Mouse (Mus musculus) intestine, embryonic 14.5 days (tissue): ENCODE results near the gene Furin. TPM values are rescaled to one million over a fixed set of nuclear protein-coding genes. Genes with fewer than 3 reads are reported as not detected.

Source experiments
- ATAC-seq: fragments of 200-750 bp; cut with Nextera tagmentation; replicated peaks from 2 replicates; pipeline ENCODE4 v1.8.0; 2017; ENCODE audit warnings: low read depth, moderate number of reproducible peaks, moderate TSS enrichment, moderate library complexity; ENCODE audit not compliant: low FRiP score, low TSS enrichment
- DNase-seq: peaks from one replicate; pipeline ENCODE4 v3.0.0-alpha.2; 2018; ENCODE audit warnings: low spot score
- H3K27ac ChIP-seq: fragments of 300-500 bp; sonication (generic); 2 replicates; pipeline ENCODE4 v1.5.1; 2014; ENCODE audit warnings: low read depth, mild to moderate bottlenecking, control low read depth
- H3K27me3 ChIP-seq: fragments of 300-500 bp; sonication (generic); replicated peaks from 2 replicates; pipeline ENCODE4 v1.6.1; 2014; ENCODE audit warnings: low read length, control low read depth; ENCODE audit not compliant: control insufficient read depth, insufficient read depth
- H3K36me3 ChIP-seq: fragments of 300-500 bp; sonication (generic); 2 replicates; pipeline ENCODE4 v1.6.1; 2014; ENCODE audit warnings: low read length, control low read depth; ENCODE audit not compliant: control insufficient read depth, insufficient read depth
- H3K4me1 ChIP-seq: fragments of 300-500 bp; sonication (generic); replicated peaks from 2 replicates; pipeline ENCODE4 v1.6.1; 2014; ENCODE audit warnings: low read length, control low read depth, mixed read lengths; ENCODE audit not compliant: control insufficient read depth, insufficient read depth
- H3K4me2 ChIP-seq: fragments of 300-500 bp; sonication (generic); 2 replicates; pipeline ENCODE4 v1.6.1; 2014; ENCODE audit warnings: low read length
- H3K4me3 ChIP-seq: fragments of 300-500 bp; sonication (generic); 2 replicates; pipeline ENCODE4 v1.5.1; 2014; ENCODE audit warnings: low read depth, low read length, control low read depth, mixed read lengths
- H3K9ac ChIP-seq: fragments of 300-500 bp; sonication (generic); 2 replicates; pipeline ENCODE4 v1.6.1; 2014; ENCODE audit warnings: mild to moderate bottlenecking, low read length
- H3K9me3 ChIP-seq: fragments of 300-500 bp; sonication (generic); 2 replicates; pipeline ENCODE4 v1.6.1; 2016; ENCODE audit warnings: low read length, control low read depth; ENCODE audit not compliant: control insufficient read depth
- WGBS: fragments of 180-500 bp; shearing (Covaris S2); extraction: QIAGEN DNeasy Blood & Tissue Kit; methylation state at CpG from one replicate; pipeline ENCODE4 v1.1.7; 2014; 5-methylcytosine and 5-hydroxymethylcytosine counted together
- polyA plus RNA-seq: library from polyadenylated mRNA; unstranded; fragments of >200 nt; fragmentation: Nextera tagmentation; extraction: Ambion mirVana; gene quantifications from 2 replicates; pipeline ENCODE4 v1.2.1, GENCODE M21; 2014

The Furin gene
- polyA plus RNA-seq, 1 experiment from 2014 or later, result 10.3 TPM

DNA sequence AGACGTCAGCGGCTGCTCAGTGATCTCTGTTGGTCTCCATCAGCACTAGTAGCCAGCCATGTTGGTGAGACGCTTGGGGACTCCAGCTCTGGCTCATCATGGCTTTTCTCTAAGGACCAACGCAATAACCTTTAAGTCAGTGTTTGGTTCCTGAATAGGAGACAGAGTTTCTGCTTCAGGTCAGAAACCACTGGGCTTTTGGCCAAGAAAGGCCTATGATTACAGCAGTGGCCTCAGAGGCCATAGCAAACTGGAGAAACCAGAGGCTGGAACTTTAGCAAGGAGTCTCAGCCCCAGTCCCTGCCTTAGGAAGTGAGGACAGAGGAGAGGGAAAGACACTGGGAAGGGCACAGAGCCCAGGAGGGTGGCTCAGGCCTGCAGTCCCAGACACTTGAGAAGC is 15.3 kb upstream of the Furin start:
- Histone ChIP-seq H3K9me3 (no peaks in the 10 kb centered on the region), H3K9ac (no peak overlapping the region), H3K4me1 (peaks cover 5% of the 10 kb centered on the region), H3K4me2 (no peak overlapping the region), H3K36me3 (no peaks in the 10 kb centered on the region), H3K27me3 (no peaks in the 10 kb centered on the region), H3K27ac (no peak overlapping the region), H3K4me3 (no peak overlapping the region)
- DNase-seq, result no peak
- no peak for ATAC-seq
- WGBS, result 87% methylated on average over 4 of the region's 4 CpGs

DNA sequence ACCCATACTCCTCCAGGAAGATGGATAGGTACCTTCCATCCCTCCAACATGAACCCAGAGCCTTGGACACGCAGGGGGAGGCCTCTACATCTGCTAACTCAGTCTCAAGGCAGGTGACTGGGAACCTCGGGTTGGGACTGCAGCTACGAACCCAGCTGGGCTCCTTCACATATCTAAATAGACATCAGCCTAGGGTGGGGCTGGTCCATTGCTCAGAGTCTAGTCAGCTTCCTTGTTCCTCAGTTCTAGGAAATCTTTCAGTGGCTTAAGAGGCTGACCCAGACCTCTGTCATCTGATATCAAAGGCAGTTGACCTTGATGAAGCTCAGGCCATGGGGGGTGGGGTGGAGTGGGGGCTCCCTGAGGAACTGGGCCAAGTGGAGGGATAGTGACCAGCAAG is 14.0 kb upstream of the Furin start:
- WGBS, result 48% methylated on average over 3 of the region's 3 CpGs
- ATAC-seq (no peak), DNase-seq (no peak)
- no peak overlapping the region for H3K4me3 ChIP-seq
- H3K4me2 ChIP-seq, result no peak overlapping the region
- no peak overlapping the region for H3K27ac ChIP-seq
- no peaks in the 10 kb centered on the region for H3K36me3 ChIP-seq
- no peaks in the 10 kb centered on the region for H3K27me3 ChIP-seq
- peaks cover 5% of the 10 kb centered on the region for H3K4me1 ChIP-seq
- no peak overlapping the region for H3K9ac ChIP-seq
- no peaks in the 10 kb centered on the region for H3K9me3 ChIP-seq

DNA sequence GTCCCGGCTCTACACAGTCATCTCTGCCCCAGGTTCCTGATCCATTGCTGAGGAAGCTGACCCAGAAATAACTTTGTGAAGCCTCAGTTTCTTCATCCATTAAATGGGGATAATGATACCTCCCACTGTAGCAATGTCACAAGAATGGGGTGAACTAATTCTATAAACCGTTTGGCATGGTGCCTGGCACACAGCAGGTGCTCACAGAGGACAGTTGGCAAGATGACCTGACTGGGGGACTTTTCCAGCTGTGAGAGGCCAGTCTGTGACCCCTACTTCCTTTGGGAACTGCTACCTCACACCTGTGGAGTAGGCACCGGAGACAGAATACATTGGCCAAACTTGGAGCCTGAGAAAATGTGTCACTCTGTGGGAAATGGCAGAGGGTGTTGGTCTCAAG is 12.8 kb upstream of the Furin start:
- no peak for DNase-seq

DNA sequence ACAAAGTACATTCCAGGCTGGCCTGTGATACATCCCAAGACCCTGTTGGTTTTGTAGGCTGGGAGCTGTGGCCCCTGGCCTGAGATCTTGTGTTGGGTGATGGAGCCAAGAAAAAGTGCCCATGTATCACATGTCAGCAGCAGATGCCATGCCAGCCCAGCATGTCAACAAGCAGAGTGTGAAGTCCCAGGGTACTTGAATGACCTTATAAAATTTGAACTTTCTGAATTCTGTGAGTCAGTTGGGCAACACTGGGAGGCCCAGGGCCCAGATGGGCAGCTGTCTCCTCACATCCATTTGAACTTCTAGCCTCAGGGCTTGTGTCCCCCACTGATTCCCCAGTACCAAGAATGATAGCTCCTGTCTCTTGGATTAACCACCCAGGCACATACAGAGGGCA is 12.4 kb upstream of the Furin start:
- ATAC-seq, result no peak
- Histone ChIP-seq H3K4me3 (no peak overlapping the region), H3K36me3 (no peaks in the 10 kb centered on the region), H3K9me3 (no peaks in the 10 kb centered on the region), H3K9ac (no peak overlapping the region), H3K27me3 (no peaks in the 10 kb centered on the region), H3K27ac (no peak overlapping the region), H3K4me2 (no peak overlapping the region), H3K4me1 (peaks cover under 1% of the 10 kb centered on the region; the same call in 1 of the 2 replicates)
- no peak for DNase-seq

More for the DNA sequence above, 12.8 kb upstream of the Furin start:
- Histone ChIP-seq H3K4me2 (no peak overlapping the region), H3K9me3 (no peaks in the 10 kb centered on the region), H3K36me3 (no peaks in the 10 kb centered on the region), H3K27me3 (no peaks in the 10 kb centered on the region), H3K4me3 (no peak overlapping the region), H3K27ac (no peak overlapping the region), H3K4me1 (peaks cover 5% of the 10 kb centered on the region), H3K9ac (no peak overlapping the region)
- no peak for ATAC-seq
- WGBS, result 85% methylated on average over 3 of the region's 3 CpGs

DNA sequence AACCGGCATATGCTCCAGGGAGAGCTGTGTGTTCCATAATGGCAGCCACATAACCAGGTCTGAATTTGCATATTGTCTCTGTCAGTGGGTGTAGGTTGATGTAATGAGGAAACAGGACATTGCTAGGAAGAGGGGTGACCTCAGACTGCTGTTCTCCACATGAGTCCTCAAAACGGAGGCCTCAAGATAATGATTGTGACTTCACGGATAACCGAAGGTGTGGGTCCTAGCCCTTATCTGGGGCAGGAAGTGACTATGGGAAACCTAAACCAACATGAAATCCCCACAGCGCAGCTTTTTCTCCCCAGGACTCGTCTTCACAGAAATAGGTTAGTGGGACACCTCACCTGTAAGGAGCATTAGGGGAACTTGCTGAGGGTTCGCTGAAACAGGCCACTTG is 11.7 kb upstream of the Furin start:
- no peak for ATAC-seq
- H3K27ac ChIP-seq, result no peak overlapping the region
- H3K27me3 ChIP-seq, result no peaks in the 10 kb centered on the region
- no peaks in the 10 kb centered on the region for H3K36me3 ChIP-seq
- DNase-seq, result no peak
- 84% methylated on average over 7 of the region's 7 CpGs for WGBS
- no peak overlapping the region for H3K4me2 ChIP-seq
- H3K4me3 ChIP-seq, result no peak overlapping the region
- no peaks in the 10 kb centered on the region for H3K4me1 ChIP-seq
- no peak overlapping the region for H3K9ac ChIP-seq
- H3K9me3 ChIP-seq, result no peaks in the 10 kb centered on the region

DNA sequence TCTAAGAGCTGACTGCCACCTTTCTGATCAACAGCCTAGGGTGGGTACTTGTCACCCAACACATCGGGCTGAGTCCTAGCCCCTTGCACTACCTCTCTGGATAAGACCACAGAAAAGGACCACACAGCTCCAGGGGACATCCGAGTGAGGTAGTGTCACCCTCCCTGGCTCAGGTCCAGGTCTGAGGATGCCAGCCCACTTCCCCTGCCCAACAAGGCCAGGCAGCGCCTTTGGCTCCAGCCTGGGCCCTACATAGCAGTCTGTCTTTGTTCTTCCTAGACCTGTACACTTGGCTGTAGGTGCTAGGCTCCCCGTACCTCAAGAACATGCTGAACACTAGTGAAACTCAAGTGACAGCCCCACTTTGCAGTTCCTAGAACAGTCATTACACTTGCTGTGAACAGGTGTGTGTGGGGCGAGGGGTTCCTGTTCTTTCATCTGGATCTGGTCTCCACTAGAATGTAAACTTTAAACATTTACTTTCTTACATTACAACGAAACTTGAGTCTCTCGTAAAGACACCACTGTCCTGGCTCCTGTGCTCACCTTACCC is 9.1 kb upstream of the Furin start:
- no peaks in the 10 kb centered on the region for H3K9me3 ChIP-seq
- H3K4me2 ChIP-seq, result no peak overlapping the region
- H3K9ac ChIP-seq, result no peak overlapping the region
- no peak overlapping the region for H3K4me3 ChIP-seq
- no peaks in the 10 kb centered on the region for H3K4me1 ChIP-seq
- 68% methylated on average over 7 of the region's 7 CpGs for WGBS
- DNase-seq (no peak), ATAC-seq (no peak)
- no peaks in the 10 kb centered on the region for H3K36me3 ChIP-seq
- H3K27ac ChIP-seq, result no peak overlapping the region
- H3K27me3 ChIP-seq, result no peaks in the 10 kb centered on the region

DNA sequence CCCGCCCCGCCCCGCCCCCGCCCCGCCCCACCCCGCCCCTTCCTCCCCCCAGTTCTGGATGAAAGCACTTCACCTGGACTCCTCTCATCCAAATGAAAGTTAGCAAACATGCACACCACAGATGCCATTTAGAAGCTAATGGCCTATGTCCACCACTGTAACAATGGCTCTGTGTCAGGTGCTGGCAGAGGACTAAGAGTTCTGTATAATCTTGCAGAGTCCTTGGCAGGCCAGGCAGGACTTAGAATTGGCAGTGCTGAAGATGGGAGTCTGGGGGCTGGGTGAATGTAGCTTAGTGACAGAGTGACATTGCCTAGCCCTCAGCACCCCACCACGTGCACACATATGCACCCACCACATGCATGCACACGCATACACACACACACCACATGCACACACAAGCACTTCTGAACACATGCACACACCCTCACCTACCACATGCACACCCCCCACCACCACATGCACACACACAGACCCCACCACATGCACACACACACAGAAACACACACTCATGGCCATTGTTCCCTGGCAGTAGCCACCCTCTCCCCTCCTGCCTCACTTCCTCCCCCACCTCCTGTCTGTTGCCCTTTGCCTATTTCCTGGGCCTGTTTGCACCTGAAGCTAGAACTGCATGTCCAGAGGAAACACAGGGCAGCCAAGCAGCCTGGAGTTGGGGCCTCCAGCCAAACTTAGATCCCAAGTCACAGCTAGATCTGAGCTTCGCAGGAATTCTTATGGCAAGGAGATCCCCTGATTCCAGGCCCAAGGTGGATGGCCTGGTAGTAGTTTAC is 8.5 kb upstream of the Furin start:
- Histone ChIP-seq H3K27ac (no peak overlapping the region), H3K9me3 (no peaks in the 10 kb centered on the region), H3K4me1 (no peaks in the 10 kb centered on the region), H3K27me3 (no peaks in the 10 kb centered on the region), H3K36me3 (no peaks in the 10 kb centered on the region), H3K4me2 (no peak overlapping the region), H3K9ac (no peak overlapping the region), H3K4me3 (no peak overlapping the region)
- 83% methylated on average over 9 of the region's 9 CpGs for WGBS
- DNase-seq (no peak), ATAC-seq (no peak)

DNA sequence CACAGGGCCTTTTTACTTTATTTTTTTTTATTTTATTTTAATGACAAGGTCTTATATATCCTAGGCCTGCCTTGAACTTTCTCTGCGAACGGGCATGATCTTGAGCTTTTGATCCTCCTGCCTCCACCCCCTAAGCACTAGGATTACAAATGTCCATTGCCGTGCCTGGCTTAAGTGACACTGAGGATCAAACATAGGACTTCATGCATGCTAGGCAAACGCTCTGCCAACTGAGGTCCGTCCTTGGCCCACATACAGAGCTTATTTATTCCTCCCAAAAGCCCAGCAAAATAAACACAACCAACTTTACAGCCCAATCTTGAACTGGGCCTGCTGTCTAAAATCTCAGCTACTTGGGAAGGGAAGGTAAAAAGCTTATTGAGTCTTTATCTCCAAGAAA is 7.5 kb upstream of the Furin start:
- no peak for ATAC-seq
- Histone ChIP-seq H3K27ac (no peak overlapping the region), H3K36me3 (no peaks in the 10 kb centered on the region), H3K9ac (no peak overlapping the region), H3K4me3 (no peak overlapping the region), H3K4me1 (no peaks in the 10 kb centered on the region), H3K4me2 (no peak overlapping the region), H3K9me3 (no peaks in the 10 kb centered on the region), H3K27me3 (no peaks in the 10 kb centered on the region)
- 71% methylated on average over 5 of the region's 5 CpGs for WGBS
- DNase-seq, result no peak

DNA sequence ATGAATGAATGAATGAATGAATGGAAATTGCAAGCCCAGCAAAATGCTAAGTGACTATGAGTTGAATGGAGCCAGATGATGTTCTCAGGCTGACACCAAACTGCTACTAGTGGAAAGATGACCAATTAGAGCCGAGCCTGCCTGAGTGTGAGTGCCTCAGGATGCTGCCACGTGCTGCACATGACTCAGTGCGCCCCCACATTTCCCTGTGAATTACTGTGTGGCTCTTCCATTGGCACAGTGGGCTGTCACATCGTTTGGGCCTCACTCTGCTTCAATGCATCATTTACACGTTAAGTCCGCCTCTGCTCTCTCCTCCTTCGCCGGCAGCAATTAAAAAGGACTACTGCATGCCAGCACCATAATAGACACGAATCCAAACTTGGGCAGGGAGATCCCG is 7.0 kb upstream of the Furin start:
- Histone ChIP-seq H3K9me3 (no peaks in the 10 kb centered on the region), H3K27ac (no peak overlapping the region), H3K4me1 (no peaks in the 10 kb centered on the region), H3K4me2 (no peak overlapping the region), H3K27me3 (no peaks in the 10 kb centered on the region), H3K36me3 (no peaks in the 10 kb centered on the region), H3K4me3 (no peak overlapping the region), H3K9ac (no peak overlapping the region)
- DNase-seq (no peak), ATAC-seq (no peak)
- 79% methylated on average over 10 of the region's 10 CpGs for WGBS
